Mouse (Mus musculus): ENCODE measurements around the gene Ubb. TPM values are rescaled to one million over a fixed set of nuclear protein-coding genes. Genes with fewer than 3 reads are reported as not detected.
"Not testable (repeated sequence)": the region's sequence is repeated elsewhere in the genome, so short reads cannot be mapped to it uniquely, and the experiment has no call there.

Gene Ubb
- total RNA-seq (2015) (1,569 and 1,579 TPM in 2 replicates), total RNA-seq (2017) (1,004 and 1,153 TPM in 2 replicates)

DNA sequence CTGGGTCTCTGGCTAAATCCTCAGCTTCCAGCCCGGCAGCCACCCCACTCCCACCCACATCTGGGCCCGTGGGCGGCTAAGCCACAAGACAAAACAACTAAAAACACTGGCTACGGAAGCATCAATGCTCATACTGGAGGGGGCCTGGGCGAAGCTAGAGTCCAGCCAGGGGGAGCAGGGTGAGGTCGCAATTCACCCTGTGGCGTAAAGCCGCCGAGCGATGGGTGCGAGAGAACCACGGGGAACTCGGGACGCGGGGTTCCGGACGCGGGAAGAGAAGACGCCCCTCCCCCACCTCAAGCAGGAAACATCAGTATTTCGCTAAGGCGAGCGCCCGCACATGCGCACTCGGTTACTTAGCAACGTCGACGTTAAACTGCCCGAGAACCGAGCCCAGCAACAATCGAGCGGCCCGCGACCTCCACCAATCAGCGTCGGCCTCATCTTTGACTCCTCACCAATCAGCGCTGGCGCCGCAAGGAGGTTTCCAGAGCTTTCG lies at the start of gene Ubb:
Ubb (plus strand) TSS at position 445 of the 499 bp plus-strand sequence.
- peak; percentile 75 for ATAC-seq (replicated peaks; ENCODE audit: poor library complexity)

DNA sequence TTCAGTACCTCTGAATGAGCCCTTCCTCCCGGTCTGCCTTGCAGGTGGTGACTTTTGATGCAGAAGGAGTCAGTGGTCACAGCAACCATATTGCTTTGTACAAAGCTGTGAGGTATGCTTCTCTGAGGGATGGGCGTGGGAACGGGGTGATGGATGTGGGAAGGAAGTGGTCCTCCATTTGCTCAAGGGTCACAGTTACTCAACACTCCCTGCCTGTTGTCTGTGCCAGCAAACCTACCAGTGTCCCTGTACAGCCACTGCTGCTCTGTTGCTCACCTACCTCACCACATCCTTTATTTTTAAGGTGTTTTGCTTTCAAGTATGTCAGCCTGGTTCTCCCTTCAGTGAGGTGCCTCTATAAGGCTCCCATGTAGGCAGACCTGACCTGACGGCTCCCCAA lies 43.3 kb upstream of the Ubb start:
- ATAC-seq (replicated peaks; ENCODE audit: poor library complexity), result peak; percentile 31

DNA sequence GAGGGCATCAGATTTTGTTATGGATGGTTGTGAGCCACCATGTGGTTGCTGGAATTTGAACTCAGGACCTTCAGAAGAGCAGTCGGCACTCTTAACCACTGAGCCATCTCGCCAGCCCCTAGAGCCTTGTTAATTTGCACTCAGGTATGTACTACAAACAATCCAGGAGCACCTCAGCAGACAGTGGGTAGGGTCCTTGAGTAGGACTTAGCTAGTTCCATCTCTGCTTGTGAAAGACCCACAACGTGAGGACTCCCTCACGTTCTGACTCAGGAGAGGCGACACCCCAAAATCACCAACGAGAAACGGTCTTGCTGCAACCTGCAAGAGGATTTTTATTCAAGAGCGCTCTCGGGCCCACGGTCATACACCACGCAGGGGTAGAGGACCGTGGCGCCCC lies 42.6 kb upstream of the Ubb start:
- ATAC-seq (replicated peaks; ENCODE audit: poor library complexity), result not testable (repeated sequence)

DNA sequence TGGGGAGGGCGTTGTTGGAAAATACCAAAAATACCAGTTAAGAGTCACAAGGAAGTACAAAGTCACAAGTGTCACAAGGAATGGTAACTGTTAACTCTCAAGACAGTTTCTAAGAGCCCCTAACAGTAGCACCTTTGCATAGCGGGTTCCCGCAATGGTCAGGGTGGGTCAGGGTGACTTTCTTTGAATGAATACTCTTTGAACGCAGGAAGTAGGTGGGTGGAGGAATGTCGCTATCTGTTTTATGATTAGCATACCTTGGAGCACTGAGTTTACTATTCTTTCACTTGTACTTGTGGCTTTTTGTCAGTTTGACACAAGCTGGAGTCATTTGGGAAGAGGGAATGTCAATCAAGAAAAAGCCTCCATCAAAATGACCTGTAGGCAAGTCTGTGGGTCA lies 42.2 kb upstream of the Ubb start:
- not testable (repeated sequence) for ATAC-seq (replicated peaks; ENCODE audit: poor library complexity)

DNA sequence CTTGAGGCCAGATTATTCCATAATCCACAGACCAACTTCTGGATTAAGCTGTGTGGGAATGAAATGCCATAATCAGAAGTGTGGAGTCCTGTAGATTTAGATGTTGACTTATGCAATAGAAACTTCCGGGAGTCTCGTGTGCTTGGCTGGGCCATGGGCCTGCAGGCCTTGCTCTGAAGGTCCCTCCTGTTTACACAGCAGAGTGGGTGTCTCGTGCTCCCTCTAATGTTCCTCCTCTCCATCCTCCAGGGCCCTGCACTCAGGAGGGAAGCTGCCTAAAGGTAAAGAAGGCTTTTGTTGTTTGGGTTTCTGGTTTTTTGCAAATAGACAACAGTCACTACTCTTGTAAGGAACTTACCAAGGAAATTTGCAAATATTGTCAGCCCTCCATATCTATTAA lies 41.4 kb upstream of the Ubb start:
- no peak for ATAC-seq (replicated peaks; ENCODE audit: poor library complexity)

DNA sequence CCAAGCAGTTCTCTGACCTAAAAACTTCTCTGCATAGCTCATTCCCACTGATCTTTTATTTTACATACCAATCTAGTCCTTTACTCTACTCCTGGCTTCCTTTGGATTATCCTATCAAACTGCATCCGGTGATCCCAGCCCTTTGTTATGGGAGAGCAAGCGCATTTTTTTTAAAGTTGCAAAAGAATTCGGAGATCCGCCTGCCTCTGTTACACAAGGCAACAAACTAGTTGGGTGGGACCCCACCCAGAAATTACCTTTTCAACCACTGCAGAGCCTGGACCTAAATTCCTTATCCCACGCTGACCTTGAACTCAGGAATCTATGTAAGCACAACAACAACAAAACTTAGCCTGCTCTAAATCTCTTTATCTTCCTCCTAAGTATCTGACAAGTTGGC lies 40.0 kb upstream of the Ubb start:
- no peak for ATAC-seq (replicated peaks; ENCODE audit: poor library complexity)

DNA sequence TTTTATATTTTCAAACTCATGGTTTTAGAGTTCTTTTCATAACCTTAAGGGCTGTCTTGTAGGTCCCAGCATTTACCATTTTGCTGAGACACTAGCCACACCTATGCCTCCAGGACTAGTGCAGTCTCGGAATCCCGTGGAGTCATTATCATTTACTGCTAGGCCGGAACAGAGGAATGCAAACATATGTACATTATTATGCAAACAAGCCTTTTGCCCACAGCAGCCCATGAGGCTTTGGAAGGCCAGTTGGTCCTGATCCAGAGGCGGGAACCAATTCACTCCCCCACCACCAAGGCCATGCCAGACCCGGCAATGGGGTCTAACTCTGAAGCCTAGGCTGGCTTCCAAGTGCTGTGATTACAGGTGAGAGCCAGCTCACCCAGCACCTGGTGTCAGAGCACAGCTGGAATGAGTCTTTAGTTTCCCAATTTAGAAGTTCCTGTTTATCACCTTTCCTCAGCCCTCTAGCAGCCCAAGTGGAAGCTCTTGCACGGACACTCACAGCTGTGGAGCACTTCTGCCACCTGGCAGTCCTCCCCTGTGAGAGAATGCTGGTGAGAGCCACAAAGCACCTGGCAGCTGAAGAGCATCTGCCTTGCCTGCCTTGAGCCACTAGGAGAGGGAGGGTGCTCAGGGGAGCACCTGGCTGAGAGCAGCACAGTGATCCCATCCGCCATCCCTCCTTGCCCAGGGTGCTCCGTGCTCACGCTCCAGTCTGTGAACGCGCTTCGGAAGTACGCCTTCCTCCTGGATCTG lies 39.3 kb upstream of the Ubb start:
- ATAC-seq (replicated peaks; ENCODE audit: poor library complexity), result no peak

DNA sequence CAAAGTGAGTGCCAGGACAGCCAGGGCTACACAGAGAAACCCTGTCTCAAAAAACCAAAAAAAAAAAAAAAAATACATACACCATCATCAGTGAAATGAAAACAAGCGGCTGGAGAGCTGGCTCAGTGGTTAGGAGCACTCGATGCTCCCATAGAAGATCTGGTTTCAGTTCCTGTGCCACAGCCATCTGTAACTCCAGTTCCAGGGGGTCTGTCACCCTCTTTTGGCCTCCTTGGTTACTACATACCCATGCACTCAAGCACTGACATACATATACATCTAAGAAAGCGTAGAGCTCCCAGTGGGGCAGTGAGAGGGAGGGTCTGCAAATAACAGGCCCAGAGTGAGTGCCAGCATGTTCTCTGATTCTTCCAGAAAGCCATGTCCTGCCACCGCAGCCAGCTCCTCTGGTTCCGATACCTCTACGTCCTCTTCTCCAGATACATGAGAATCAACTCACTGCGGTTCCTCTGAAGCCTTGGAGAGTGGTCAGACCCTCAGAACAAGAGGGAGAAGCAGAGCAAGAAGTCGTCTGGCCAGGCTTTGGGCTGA lies 38.4 kb upstream of the Ubb start:
- ATAC-seq (replicated peaks; ENCODE audit: poor library complexity), result peak; percentile 83

DNA sequence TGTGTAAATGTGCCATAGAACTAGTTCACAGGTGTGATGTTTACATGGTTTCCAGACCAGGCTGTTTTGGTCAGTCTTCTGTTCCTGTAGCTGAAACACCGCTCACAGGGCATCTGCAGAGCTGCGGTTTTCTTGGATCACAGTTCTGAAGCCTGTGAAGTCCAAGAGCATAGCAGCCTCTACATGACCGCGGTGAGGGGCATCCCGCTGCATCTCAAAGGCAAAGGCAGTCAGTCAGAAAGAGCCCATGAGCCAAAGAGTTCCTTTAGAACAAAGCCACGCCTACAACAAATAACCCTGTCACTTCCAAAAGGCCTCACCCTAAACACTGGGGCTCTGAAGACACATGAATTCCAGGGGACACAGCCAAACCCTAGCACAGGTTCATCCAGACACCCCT lies 37.7 kb upstream of the Ubb start:
- ATAC-seq (replicated peaks; ENCODE audit: poor library complexity), result no peak

DNA sequence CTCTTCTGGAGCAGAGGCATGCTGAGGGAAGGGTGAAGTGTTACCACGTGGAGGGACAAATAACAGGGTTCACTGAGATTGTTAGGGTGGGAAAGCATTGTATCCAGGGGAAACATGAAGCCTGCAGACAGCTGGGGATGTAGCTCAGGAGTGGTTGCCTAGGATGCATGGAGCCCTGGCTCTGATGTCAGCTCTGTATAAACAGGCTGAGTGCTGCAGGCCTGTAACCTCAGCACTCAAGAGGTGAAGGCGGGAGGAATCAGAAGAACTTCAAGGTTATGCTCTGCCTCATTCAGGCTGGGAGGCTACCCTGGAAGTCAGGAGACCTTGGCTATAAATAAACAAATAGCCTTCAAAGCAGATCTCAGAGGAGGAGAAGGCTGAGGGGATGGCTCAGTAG lies 32.0 kb upstream of the Ubb start:
- ATAC-seq (replicated peaks; ENCODE audit: poor library complexity), result no peak

DNA sequence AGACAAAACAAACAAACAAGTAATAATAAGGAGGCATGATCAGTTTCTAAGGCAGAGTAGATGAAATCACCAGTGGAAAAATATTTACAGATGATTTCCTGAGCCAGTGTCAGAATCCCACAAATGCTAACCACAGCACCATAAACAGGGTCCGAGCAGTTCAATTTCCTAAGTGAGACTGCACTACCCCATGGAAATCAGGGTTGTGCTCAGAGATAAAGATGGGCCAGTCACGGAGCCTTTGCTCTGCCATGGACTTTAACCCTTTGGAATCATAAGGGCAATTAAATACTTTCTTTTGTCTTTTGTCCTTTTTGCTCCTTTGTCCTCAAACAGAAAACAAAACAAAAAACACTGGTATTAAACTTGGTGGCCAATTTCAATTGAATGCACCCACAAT lies 28.7 kb upstream of the Ubb start:
- no peak for ATAC-seq (replicated peaks; ENCODE audit: poor library complexity)

DNA sequence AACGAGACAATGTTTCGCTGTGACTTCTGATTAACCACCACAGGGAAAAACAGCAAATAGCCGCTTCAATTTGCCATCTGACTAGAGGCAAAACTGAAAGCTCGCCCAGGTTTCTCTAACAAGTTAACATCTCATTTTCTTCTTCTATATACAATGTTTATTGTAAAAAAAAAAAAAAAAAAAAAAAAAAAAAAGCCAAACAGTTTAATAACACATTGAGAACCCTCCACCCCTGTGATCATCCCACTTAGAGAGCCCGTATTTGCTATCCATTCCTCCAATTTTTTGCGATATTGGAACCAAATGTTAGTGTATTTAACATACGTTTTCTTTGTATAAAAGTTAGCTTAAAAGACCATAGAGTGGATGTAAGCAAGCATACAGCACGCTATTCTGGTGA lies 13.9 kb upstream of the Ubb start:
- ATAC-seq (replicated peaks; ENCODE audit: poor library complexity), result no peak

DNA sequence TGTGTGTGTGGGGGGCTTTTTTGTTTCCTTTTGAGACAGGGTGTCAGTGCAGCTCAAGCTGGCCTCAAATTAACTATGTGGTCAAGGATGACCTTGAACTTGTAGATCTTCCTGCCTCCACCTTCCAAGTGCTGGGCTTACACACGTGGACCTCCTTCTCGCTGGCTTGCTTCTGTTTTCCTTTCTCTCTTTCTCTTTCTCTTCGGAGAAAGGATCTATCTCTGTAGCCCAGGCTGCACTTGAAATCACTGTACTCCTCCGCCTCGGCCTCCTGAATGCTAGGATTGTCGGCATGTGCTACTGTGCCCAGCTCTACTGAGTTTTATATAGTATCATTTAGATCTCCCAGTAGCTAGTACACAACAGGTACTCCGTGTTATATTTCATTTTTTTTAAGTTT lies 13.4 kb upstream of the Ubb start:
- ATAC-seq (replicated peaks; ENCODE audit: poor library complexity), result peak; percentile 9; the same call in 1 of the 2 replicates

DNA sequence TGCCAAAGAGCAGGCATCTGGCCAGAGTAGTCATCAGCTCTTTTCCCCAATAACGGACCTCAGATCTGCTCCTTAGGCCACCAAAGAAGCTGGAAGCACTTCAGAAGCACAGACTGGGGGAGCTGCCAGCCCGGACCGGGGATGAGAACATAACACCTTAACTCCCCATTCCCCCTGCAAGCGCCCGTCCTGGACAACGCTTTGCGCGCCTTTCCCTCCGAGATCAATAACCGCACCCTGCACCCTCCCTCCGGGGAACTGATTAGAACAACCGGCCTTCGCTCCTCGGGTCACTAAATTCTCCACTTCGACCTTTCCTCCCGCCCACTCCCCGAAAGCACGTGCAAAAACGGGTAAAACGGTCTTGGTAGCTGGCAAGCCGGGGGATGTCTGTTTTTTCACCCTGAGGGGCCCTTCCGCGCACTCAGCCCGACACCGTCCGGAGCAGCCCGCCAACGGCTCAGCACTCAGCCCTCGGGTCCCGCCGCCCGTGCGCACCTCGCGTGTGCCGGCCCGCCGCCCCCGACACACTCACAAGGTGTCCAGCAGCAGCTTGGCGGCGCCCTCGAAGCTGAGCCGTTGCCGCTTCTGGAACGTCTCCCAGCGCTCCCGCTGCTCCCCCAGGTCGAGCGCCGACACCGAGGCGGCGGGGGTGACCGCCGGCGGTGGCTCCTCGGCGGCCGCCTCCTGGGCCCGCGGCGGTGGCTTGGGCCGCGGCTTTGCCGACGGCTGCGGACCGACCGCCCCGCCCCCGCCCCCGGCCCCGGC lies 12.5 kb upstream of the Ubb start:
- ATAC-seq (replicated peaks; ENCODE audit: poor library complexity), result peak; percentile 64

DNA sequence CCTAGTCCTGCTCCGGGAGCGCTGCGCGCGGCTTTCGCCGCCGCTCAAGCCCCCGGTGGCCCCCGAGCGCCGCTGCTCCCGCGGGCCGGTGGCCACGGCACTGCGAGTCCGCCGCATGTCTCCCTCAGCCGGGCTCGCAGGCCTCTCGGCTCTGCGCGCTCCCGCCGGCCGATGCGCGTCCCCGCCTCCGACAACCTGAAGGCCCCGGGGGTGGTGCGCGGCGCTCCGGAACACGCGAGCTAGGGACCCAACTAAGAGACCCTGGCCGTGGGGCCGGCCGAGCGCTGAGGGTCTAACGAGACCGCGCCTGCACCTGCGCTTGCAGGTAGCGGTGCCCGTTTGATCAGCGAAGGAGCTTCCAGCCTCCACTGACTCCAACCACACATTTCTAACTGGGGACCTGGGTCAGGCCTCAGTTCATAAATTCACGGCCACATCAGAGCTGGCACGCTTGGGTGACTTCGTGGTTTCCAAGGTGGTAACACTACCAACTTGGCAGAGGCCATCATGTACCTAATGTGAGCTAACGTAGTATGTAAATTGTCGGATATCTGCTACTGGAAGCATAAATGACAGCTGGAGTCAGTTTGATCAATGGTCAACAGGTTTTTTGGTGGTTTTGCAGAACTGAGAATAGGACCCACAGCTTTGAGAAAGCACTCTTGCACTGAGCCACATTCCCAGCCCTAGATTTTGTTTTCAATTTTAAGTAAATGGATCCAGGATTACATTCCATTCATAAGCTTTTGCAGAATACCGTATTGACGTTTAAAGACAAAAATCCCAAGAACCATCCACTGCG lies 11.7 kb upstream of the Ubb start, which contains the start of gene Cenpv:
Cenpv (minus strand) TSS at position 173 of the 802 bp plus-strand sequence.
- ATAC-seq (replicated peaks; ENCODE audit: poor library complexity), result peak; percentile 73

DNA sequence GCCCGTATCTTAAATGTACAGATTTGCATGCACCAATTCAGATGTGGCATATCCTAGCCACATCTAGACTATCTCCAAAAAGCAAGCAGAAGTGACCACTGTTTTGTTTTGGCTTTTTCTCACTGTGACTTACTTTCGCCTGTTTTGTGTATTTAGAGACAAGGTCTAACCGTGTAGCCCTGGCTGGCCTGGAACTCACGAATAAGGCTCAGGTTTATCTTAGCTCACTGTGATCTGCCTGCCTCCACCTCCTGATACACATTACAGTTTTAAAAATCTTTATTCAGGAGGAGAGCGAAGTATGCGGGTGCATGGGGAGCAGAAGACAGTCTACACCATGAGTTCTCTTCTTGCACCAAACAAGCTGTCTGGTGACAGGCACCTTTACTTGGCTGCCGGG lies 10.8 kb upstream of the Ubb start:
- no peak for ATAC-seq (replicated peaks; ENCODE audit: poor library complexity)

DNA sequence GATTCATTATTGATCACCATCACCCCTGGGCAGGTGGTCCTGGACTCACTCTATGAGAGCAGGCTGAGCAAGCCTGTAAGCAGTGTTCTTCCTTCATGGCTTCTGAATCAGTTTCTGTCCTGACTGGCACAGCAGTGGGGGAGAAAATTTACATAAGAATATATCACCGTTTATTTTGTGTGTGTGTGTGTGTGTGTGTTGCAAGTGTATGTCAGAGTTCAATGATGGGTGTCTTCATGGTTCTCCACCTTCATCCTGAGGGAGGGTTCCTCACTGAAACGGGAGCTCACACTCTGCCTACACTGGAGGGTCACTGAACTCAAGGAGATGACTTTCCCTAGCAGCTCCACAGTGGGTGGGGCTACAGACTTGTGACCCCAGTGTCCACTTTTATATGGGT lies 10.0 kb upstream of the Ubb start:
- no peak for ATAC-seq (replicated peaks; ENCODE audit: poor library complexity)

DNA sequence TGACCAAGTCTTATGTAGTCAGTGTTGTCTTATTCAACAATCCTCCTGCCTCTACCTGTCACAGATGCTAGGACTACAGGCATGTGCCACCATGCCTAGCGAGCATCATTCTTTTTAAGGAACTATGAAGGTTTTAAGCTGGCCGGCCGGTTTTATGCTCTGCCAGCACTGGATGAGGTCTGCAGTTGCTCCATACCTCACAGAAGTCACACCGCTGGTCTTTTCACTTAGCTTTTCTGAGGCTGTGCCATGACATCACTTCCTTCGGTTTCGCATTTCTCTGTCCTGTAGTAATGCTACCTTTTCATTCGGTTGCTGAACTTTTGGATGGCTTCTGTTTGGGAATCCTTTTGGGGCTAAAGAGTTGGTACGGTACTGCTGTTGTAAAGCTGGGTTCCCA lies 9.4 kb upstream of the Ubb start:
- peak; percentile 33; the same call in 1 of the 2 replicates for ATAC-seq (replicated peaks; ENCODE audit: poor library complexity)

DNA sequence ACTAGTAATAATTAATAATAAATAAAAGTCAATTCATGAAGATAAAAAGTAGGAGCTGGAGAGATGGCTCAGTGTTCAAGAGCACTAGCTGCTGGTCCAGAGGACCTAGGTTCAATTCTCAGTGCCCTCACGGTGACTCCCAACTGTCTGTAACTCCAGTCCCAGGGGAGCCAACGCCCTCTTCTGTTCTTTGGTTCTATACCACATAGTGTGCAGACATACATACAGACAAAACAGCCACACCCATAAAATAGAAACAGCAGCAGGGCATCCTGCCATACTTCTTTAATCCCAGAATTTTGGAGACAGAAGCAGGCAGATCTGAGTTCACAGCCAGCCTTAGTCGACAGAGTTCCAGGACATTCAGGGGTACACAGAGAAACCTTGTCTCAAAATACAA lies 7.0 kb upstream of the Ubb start:
- ATAC-seq (replicated peaks; ENCODE audit: poor library complexity), result no peak

DNA sequence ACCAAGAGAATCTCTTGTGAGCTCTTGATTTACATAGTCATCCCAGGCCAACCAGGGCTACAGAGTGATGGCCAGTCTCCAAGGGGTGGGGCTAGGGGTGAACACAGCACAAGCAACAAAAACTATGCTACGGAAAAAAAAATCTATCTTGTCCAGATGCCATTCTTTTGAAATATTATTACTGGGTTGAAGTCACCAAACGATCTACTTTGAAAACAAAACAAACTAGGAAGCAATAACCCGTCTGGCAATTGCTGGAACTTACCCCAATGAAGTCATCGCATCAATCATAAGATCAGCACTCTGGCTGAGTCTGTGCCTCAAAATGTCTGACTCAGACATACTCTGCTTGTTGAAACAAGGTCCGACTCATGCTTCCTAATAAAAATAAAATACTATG lies 1.2 kb upstream of the Ubb start:
- ATAC-seq (replicated peaks; ENCODE audit: poor library complexity), result peak; percentile 27; the same call in 1 of the 2 replicates

DNA sequence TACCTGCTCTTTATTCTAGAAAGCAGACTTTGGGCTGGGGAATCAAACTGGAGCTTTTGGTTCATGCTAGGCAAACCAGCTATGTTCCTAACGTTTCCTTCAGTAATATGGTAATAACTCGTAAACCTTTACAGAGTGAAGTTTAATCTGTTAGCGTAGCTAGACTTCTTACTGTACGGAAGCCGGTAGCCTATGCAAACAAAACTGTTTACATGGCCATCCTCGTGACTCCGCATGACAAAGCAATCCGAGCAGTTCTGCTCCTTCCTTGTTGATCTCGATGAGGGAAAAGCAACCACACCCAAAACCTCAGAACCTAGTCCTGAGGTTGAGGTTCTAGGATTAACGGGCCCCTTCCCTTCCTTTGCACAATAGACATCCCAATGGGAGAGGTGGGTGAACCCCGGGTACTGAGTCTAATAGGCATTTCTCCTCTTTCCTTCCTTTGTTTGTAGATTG lies 715 bp upstream of the Ubb start:
- peak; percentile 35 for ATAC-seq (replicated peaks; ENCODE audit: poor library complexity)
